Mouse (Mus musculus) cerebral cortex, adult 2 months (tissue): Measurements from ENCODE around the gene Armh2.

Experiments used
- WGBS: fragments of 180-500 bp; shearing (Covaris S2); methylation state at CpG from one replicate; pipeline ENCODE4 v1.1.7; 2018; 5-methylcytosine and 5-hydroxymethylcytosine counted together

The Armh2 gene

DNA sequence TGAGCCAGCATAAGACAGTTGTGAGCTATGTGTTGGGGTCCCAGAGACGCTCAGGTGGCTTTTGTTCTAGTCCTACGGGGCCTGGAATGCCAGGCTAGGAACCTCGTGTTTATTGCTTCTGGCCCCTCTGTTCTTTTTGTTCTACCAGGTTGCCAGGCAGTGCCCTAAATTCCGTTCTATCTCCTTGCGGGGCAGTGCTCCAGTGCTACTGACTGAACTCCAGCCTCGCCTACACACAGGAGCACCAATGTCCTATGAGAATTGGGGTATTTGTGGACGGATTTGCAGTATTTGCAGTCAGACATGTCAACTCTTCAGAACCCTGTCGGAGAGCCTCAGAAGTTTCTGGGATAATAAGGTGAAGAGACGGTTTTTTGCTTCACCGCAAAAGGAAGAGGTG lies at the start of gene Armh2:
TSS of gene Armh2 (plus strand) at position 205 of the 400 bp plus-strand sequence.
- WGBS = 88% methylated on average over 10 of the region's 10 CpGs

DNA sequence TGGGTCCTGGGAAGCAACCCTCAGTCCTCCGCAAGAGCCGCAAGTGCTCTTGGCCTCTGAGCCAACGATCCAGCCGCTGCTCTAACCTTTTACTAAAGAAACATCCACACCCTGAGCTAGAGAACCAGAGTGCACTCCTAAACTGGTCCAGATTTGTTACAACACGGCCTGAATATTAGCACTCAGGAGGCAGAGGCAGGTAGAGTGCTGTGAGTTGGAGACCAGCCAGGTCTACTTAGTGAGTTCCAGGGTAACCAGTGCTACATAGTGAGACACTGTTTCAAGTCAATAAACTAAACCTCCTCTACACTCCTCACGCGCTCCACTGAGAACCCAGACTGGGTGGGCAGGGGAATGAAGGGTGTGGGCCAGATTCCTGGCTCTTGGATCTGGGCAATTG lies 47.7 kb upstream of the Armh2 start:
- 80% methylated on average over 7 of the region's 7 CpGs for WGBS

DNA sequence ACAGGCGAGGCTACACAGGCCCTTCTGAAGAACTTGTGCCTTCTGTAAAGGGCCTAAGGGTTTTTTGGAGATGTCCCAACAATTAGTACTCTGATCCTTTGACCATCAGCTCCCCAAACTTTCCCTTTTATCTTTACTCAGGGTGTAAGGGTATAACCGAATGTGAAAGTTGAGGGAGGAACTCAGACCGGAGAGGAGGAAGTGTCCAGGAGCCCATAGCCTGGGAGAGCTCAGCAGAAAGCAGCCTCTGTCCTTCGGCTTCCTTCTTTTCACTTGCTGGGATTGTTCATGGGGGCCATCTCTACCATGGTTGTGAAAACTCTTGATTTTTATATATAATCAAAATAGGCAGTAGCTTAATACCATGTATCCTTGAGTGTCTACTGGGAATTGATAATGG lies 42.3 kb upstream of the Armh2 start:
- WGBS = 90% methylated on average over 4 of the region's 4 CpGs

DNA sequence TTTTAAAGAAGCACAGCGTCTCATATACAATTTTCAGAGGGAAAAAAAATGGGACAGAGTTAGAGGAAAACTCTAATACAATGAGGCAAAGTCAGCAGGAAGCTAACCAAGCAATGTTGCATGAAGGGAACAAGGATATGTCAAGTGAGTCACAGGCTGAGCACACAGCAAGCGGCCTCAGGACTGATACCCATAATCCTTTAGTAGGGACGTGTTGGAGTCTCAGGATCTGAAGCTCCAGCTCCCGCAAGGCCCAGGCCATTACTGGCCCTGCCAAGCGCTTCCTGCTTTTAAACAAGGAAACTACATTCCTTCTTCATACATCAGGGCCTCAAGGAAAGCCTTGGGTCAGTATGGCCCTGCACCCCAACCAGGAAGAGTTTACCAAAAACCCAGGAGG lies 38.9 kb upstream of the Armh2 start:
- 92% methylated on average over 5 of the region's 5 CpGs for WGBS

DNA sequence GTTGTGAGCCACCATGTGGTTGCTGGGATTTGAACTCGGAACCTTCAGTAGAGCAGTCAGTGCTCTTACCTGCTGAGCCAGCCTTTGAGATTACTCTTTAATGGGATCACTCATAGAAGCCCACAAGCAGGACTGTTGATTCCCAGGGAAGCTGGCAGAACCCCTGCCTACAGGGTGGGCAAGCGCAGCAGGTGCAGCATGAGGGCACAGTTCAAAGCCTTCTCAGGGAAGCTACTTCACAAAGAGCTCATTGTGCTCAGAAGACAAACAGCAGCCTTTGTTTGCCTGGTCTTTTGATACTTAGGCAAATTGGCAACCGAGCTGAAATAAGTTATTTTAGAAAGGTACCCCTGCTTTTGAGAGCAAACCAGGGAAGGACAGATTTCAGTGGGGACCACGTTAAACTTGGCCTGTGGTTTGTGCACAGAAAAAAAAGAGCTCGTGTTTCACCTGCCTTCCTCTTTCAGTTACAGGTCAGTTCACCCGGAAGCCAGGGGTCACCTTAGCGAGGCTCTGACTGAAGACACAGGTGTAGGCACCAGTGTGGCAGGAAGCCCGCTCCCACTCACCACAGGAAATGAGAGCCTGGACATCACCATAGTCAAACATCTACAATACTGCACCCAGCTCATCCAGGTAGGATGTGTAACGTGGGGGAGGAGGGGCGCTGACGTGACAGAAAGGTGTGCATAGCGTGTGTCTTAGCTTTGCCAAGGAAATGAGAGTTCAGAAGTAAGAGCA lies 31.2 kb upstream of the Armh2 start:
- WGBS = 73% methylated on average over 12 of the region's 12 CpGs

DNA sequence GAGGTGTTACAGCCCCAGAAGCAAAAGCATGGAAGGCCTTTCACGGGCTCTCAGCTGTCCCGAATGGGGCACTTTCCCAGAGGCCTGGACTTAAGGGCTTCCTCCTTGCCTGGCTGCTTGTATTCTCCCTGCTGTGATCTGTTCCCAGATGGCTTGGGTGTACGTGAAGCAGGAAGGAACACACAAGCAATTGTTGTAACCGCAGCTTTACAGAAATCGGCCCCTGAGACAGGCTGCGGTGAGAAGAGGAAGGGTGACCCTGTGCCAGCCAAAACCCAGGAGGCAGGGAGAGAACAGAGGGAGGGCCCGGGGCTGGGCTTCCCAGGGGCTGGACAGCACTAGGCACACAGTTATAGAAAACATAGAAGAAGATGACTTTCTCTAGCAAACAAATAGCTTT lies 30.1 kb upstream of the Armh2 start:
- 51% methylated on average over 7 of the region's 7 CpGs for WGBS

DNA sequence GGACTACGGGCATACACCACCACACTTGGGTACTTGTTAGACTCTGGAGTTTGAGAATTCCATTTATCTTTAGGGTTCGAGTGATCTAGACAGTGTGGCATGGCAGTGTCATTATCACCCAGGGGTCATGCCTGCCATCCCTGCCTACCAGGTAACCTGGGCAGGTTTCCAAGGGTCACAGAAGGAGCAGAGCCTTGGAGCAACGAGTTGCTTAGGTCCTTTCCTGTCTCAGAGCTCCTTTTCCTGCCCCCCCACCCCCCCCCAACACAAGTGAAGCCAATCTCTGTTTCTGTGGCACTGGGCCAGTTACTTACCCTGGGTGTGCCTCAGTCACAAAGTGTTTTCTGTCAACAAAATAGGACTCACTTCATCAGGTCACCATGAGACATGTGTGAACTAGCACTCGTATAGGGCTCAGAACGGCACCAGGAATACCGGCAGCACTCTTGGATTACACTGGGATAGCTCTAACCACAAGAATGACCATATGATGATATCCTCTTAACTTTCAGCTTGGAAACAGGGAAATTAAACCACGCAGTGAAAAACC lies 28.4 kb upstream of the Armh2 start:
- 71% methylated on average over 7 of the region's 7 CpGs for WGBS

DNA sequence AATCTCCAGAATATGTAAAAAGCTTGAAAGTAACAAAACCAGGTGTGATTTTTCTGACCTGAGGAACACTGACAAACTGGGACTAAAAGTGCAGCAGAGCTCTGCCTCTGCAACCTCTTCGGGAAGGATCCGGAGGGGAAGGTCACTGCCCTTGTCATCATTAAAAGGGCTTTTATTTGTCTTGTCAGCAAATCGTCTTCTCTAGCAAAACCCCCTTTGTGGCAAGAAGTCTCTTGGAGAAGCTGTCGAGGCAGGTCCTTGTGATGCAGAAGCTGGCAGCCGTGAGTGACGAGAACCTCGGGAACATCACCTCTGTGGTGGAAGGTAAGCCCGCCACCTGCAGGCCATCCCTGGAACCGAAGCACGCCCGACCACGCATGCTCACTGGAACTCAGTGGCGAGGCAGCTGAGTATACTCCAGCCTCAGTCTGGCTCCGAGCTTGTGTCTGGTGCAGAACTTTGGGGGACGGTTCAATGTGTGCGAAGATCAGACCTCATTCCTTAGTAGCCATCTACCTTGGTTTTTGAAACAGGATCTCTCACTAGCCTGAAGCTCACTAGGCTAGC lies 27.5 kb upstream of the Armh2 start:
- 11% methylated on average over 16 of the region's 16 CpGs for WGBS

DNA sequence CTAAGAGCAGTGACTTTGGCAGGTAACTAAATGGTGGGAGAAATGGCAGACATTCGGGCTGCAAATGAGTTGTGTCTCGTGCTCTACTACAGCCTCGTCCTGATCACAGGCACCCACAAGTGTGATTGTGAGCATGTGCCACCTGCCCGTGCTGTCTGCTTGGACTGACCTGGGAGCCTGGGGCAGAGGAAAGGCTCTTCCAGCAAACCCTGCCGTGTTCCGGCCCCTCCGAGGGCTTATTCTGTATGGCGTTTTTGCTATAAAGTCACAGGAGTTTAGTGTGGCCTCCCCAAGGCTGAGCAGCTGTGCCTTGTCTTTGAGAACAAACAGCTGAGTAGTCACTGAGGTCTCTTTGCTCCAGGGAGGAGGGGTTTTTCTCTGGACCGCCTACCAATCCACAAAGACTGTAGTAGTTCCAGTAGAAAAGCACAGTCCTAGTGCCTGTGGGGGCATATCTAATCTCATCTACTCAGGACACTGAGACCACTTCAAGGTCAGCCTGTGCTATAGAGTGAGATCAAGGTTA lies 26.6 kb upstream of the Armh2 start:
- WGBS = 77% methylated on average over 9 of the region's 9 CpGs

DNA sequence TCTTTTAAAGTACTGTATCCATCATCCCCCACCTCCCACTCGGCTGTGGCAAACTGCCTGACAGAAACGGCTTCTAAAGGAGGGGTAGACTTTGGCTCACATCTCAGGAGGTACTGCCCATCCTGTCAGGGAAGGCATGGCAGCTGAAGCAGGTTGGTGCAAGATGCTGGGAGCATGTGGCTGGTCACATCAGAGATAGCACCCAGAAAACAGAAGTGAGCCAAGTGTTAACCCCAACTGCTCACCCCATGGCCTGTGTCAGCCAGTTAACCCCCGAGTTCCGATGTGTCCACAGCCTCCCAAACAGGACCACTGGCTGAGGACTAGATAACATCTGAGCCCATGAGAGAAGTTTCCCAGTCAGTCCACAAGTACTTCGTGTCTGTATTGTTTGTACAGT lies 25.4 kb upstream of the Armh2 start:
- 58% methylated on average over 5 of the region's 5 CpGs for WGBS

DNA sequence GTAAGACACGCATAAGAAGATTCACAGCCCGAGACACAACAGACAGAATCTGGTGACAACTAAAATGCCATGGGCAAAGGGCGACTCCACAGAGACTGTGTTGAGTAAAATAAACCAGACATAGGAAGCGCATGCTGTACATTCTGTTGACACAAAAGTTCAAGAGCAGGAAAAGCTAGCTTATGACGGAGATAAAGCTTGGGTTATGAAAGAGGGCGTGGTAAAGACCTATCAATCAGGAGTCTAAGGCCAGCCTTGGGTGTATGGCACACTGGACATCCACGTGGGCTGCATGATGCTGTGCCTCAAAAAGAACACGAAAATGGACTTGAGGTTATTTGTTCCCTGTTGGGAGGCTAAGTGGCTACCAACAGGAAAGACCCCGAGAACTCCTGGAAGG lies 24.6 kb upstream of the Armh2 start:
- 86% methylated on average over 9 of the region's 9 CpGs for WGBS

DNA sequence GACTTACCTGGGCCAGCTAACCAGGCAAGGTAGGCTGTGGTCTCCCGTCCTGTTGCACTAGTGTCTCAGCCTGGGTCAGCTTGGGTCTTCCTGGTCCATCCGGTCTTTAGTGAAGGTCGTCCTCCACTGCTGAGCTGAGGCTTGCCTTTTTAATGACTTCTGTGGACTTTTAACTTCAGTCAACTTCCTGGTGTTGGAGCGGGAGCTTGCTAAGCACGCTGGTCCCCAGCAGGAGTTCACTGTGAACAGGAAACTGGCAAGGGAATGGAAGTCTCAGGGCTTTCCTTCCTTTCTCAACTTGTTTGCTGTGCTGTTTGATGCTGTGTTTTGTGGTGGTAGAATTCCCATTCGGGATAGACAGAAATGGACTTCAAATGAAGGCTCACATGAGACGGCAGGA lies 23.4 kb upstream of the Armh2 start:
- 74% methylated on average over 7 of the region's 7 CpGs for WGBS

DNA sequence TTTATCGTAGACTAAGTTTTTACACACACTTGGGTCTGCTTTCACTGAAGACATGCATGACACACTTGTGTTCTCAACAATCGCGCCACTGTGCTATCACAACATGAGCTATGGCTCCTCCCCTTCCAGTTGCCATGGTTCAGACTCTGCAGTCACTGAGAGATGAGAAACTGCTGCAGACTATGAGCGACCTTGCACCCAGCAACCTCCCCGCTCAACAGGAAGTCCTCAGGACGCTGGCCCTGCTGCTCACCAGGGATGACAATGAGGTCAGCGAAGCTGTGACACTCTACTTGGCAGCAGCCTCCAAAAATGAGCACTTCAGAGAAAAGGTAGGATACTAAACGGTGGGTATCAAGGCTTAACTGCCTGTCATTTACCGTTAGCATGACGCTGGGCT lies 19.5 kb upstream of the Armh2 start:
- WGBS = 73% methylated on average over 10 of the region's 10 CpGs

DNA sequence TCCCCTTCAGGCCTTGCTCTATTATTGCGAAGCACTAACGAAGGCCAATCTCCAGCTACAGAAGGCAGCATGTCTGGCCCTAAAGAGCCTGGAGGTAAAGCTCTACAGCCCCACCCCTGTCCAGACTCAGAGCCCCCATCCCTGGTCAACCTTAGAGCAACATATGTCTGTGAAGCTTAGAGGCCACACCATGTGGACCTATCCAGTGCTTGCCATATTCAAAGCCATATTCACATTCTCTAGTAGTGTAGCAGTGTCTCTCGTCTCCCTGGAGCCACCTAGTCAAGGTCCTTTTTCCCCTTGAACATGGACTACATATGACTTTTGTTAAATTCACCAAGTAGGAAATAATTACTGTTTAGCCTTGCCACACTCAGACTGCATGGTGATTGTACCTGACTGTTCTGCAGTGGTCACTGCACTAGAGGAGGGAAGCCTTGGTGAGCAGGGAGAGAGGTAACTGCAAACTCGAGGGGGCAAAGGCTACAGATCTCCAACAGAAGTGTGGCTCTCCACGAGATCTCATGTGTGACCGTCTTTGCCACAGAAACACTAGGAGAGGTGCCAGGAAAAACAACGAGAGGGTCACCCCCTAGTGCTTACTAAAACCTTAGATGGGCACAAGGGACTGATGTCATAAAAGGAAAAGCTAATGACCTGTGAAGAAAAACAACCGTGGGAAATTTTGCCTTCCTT lies 17.2 kb upstream of the Armh2 start:
- WGBS = 54% methylated on average over 8 of the region's 8 CpGs

DNA sequence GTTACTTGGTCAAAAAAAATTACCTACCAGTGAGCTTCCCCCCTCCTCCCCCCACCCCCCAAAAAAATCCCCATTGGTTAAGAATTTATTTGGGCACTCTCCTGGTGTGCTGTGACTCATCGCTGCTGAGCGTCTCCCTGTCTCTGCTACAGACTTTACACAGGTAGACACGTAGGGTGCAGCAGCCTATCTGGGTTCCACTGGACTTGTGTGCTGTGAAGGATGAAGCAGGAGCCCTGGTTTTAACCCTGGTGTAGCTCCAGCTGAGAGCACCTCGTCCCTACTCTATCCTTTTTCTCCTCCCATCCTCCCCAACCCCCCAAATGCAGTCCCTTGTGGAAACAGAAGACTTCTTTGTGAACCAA lies 16.7 kb upstream of the Armh2 start:
- 39% methylated on average over 4 of the region's 4 CpGs for WGBS

DNA sequence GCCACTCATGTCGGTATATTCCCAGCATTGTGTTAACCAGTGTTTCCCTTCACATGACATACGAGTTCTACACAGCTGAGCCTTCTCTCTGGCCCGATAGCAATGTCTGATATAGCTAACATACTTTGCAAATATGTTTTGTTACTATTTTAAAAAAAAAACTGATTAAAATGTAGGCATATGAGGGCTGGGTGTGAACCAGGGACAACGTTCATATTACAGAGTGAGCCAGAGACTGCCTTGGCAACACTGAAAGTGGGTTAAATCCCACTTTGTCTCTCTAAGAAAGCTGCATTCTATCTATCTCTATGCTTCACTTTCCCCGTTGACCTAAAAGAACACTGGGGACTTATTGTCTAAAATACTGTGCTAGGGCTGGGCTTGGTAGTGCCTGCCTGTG lies 11.9 kb upstream of the Armh2 start:
- 49% methylated on average over 5 of the region's 5 CpGs for WGBS

DNA sequence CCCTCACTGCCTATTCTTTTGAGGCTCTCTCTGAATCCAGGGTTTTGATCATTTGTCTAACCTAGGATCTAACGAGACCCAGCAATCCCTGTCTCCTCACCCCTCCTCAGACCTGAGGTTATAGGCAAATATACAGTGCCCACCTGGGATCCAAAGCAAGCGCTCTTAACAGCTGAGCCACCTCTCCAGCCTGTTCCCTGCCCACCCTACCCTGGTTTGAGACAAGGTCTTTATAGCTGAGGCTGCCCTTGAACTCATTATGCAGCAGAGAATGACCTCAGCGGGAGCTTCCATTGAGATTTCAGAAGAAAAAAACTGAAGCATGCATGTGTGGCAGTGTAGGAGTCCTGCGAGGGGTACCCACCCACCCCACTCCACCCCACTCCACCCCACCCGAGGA lies 6.5 kb upstream of the Armh2 start:
- 83% methylated on average over 5 of the region's 5 CpGs for WGBS

DNA sequence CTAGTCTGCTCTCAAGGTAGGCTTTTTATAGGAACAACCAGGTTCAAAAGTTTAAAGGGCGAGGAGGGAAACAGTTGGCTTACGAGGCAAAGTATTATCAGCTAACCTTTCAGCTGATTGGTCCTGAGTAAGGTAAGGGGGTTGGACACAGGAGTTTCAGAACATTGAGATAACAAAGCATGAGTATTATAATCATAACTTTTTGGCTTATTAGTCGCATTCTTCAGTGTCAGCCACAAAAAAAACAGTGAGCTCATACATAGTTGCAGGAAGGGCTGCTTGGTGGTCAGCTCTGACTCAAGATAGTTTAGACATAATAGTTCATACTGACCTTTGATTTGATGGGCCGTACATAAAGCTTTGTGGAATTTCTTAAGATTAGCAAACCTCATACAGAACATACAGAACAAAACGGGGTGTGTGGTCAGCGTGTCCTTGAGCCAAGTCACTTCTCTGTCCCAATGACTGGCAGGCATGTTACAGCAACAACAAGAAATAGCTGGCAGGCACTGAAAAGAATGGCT lies 5.4 kb upstream of the Armh2 start:
- WGBS = 81% methylated on average over 6 of the region's 6 CpGs

DNA sequence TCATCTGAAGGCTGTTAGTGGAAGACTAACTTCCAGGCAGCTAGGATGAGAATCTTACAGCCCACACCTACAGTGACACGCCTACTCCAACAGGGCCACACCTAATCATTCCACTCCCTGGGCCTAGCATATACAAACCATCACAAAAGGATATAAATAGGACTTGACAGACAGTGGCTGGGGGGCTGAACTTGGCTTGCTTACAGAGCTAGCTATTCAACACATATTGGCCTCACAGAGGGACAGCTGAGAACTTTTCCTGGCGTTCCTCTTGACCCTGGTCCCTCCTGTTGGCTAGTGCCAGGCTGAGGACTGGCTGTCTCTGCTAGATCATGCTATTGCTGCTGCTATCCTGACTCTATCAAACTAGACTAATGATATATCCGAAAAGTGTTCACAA lies 6.8 kb downstream of the Armh2 start:
- 82% methylated on average over 3 of the region's 3 CpGs for WGBS

DNA sequence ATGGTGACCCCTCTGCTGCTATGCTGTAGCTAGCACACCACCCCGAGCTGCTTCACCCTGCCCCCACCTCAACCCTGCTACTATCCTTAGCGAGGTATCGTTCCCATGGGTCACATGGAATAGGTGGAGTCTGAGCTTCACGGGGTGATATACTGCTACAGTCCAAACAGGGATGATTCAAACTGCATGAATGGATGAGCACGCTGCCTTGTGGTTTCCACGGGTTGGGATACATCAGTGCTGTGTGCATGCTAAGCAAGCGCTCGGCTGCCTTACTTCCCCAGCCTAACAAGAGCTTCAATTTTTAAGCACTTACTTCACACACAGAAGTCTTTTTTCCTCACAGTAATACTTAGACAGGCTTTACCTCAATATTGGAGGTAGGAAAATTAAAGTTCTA lies 9.8 kb downstream of the Armh2 start:
- 86% methylated on average over 8 of the region's 8 CpGs for WGBS

DNA sequence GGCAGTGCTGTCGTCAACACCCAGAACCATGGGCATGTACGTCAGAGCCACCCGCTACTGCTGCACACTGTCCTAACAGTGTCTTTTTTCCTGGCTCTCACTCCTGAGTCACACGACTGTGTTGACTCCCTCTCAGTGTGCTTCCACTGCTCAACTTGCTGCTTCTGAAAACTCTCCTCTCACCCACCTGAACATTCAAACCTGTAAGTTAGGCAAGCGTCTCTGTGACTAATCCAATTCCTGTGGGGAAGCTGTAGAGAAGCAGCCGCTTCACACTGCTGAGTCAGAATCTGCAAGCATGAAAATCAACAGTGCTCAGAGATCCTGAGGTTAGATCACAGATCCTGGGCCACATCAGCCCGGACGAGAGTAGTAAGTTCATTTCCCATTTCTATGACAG lies 10.4 kb downstream of the Armh2 start:
- WGBS = 57% methylated on average over 8 of the region's 8 CpGs

DNA sequence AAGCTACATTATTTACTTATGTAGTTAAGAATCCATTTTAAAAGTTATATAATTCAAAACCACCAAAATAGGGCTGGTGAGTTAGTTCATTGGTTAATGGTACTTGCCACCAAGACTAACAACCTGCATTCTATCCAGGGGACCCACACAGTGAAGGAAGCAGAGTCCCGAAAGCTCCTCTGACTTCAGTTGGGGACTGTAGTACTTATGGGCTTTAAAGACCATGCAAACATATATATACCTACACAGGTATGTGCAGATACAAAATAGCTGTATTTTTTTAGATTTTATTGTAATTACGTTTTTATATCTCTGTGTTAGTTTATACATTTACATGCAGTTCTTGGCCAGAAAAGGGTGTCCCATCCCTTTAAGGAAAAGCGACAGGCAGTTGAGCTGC lies 15.7 kb downstream of the Armh2 start:
- WGBS = 97% methylated on average over 3 of the region's 3 CpGs
